Mouse (Mus musculus) liver, embryonic 15.5 days (tissue): ENCODE measurements at regions not wholly inside any gene's neighbourhood (a gene's known extent, or its start where the extent isn't known, plus 50 kb on each side); places are given as distances from the start of the nearest gene placed in this dataset.

ENCODE experiments used
- ATAC-seq: fragments of 200-750 bp; cut with Nextera tagmentation; 2 replicates; pipeline ENCODE4 v1.8.0; 2017; ENCODE audit warnings: moderate number of reproducible peaks, mild to moderate bottlenecking, moderate library complexity; ENCODE audit not compliant: insufficient read depth
- H3K27ac ChIP-seq: fragments of 300-500 bp; sonication (generic); replicated peaks from 2 replicates; pipeline ENCODE4 v1.5.1; 2015; ENCODE audit warnings: mild to moderate bottlenecking, inconsistent platforms
- H3K27me3 ChIP-seq: fragments of 300-500 bp; sonication (generic); 2 replicates; pipeline ENCODE4 v1.6.1; 2015; ENCODE audit warnings: mild to moderate bottlenecking, inconsistent platforms
- H3K36me3 ChIP-seq: fragments of 300-500 bp; sonication (generic); replicated peaks from 2 replicates; pipeline ENCODE4 v1.6.1; 2015; ENCODE audit warnings: moderate library complexity, mild to moderate bottlenecking, inconsistent platforms
- H3K4me1 ChIP-seq: fragments of 300-500 bp; sonication (generic); replicated peaks from 2 replicates; pipeline ENCODE4 v1.6.1; 2015; ENCODE audit warnings: inconsistent platforms
- H3K4me2 ChIP-seq: fragments of 300-500 bp; sonication (generic); 2 replicates; pipeline ENCODE4 v1.6.1; 2015; ENCODE audit warnings: moderate library complexity, mild to moderate bottlenecking, inconsistent platforms
- H3K4me3 ChIP-seq: fragments of 300-500 bp; sonication (generic); replicated peaks from 2 replicates; pipeline ENCODE4 v1.5.1; 2015; ENCODE audit warnings: mild to moderate bottlenecking, inconsistent platforms
- H3K9ac ChIP-seq: fragments of 300-500 bp; sonication (generic); 2 replicates; pipeline ENCODE4 v1.6.1; 2015; ENCODE audit warnings: moderate library complexity, mild to moderate bottlenecking, inconsistent platforms
- H3K9me3 ChIP-seq: fragments of 300-500 bp; sonication (generic); replicated peaks from 2 replicates; pipeline ENCODE4 v1.6.1; 2016; ENCODE audit warnings: inconsistent platforms
- WGBS: fragments of 180-500 bp; shearing (Covaris S2); methylation state at CpG from one replicate; pipeline ENCODE4 v1.1.7; 2015; ENCODE audit warnings: mixed read lengths; ENCODE audit not compliant: insufficient replicate concordance; 5-methylcytosine and 5-hydroxymethylcytosine counted together

- 50% methylated on average over 1 of the region's 1 CpGs for WGBS
- H3K4me1 ChIP-seq, result no peaks in the 10 kb centered on the region
- no peak overlapping the region for H3K4me2 ChIP-seq
- no peak overlapping the region for H3K27ac ChIP-seq
- H3K4me3 ChIP-seq, result no peak overlapping the region
- no peaks in the 10 kb centered on the region for H3K27me3 ChIP-seq
- no peak for ATAC-seq
- no peaks in the 10 kb centered on the region for H3K36me3 ChIP-seq
- no peak overlapping the region for H3K9ac ChIP-seq
- H3K9me3 ChIP-seq, result no peaks in the 10 kb centered on the region
Measured at GRCm38 (mm10) chr13:83068588-83068987, 435.2 kb upstream of the Mef2c start.

GRCm38 (mm10) chr13:83069293-83069692, 434.5 kb upstream of the Mef2c start:
- no peaks in the 10 kb centered on the region for H3K9me3 ChIP-seq
- H3K4me1 ChIP-seq, result no peaks in the 10 kb centered on the region
- no peak overlapping the region for H3K9ac ChIP-seq
- no peak overlapping the region for H3K4me2 ChIP-seq
- ATAC-seq, result no peak
- H3K36me3 ChIP-seq, result no peaks in the 10 kb centered on the region
- no peaks in the 10 kb centered on the region for H3K27me3 ChIP-seq
- no peak overlapping the region for H3K27ac ChIP-seq
- H3K4me3 ChIP-seq, result no peak overlapping the region

GRCm38 (mm10) chr13:83072073-83072472, 431.8 kb upstream of the Mef2c start:
- Histone ChIP-seq H3K4me3 (no peak overlapping the region), H3K9ac (no peak overlapping the region), H3K27me3 (no peaks in the 10 kb centered on the region), H3K36me3 (no peaks in the 10 kb centered on the region), H3K4me1 (no peaks in the 10 kb centered on the region), H3K9me3 (no peaks in the 10 kb centered on the region), H3K27ac (no peak overlapping the region), H3K4me2 (no peak overlapping the region)
- WGBS, result 7% methylated on average over 3 of the region's 3 CpGs
- no peak for ATAC-seq

- ATAC-seq, result 0 out of 2 replicates have a peak, but pooled peaks have one; percentile 18
- no peak overlapping the region for H3K9ac ChIP-seq
- no peaks in the 10 kb centered on the region for H3K4me1 ChIP-seq
- no peaks in the 10 kb centered on the region for H3K9me3 ChIP-seq
- H3K36me3 ChIP-seq, result no peaks in the 10 kb centered on the region
- WGBS, result 48% methylated on average over 6 of the region's 6 CpGs
- no peak overlapping the region for H3K4me3 ChIP-seq
- no peaks in the 10 kb centered on the region for H3K27me3 ChIP-seq
- H3K27ac ChIP-seq, result no peak overlapping the region
- no peak overlapping the region for H3K4me2 ChIP-seq
Measured at GRCm38 (mm10) chr13:83074219-83074965, 429.4 kb upstream of the Mef2c start.

GRCm38 (mm10) chr13:83075320-83075877, 428.4 kb upstream of the Mef2c start:
- no peak for ATAC-seq
- Histone ChIP-seq H3K4me1 (no peaks in the 10 kb centered on the region), H3K9ac (no peak overlapping the region), H3K4me2 (no peak overlapping the region), H3K4me3 (no peak overlapping the region), H3K27ac (no peak overlapping the region), H3K27me3 (no peaks in the 10 kb centered on the region), H3K9me3 (no peaks in the 10 kb centered on the region), H3K36me3 (no peaks in the 10 kb centered on the region)
- WGBS, result 29% methylated on average over 7 of the region's 7 CpGs

- WGBS, result 58% methylated on average over 2 of the region's 2 CpGs
- no peak for ATAC-seq
- H3K9me3 ChIP-seq, result no peaks in the 10 kb centered on the region
- no peak overlapping the region for H3K4me3 ChIP-seq
- no peaks in the 10 kb centered on the region for H3K27me3 ChIP-seq
- H3K36me3 ChIP-seq, result no peaks in the 10 kb centered on the region
- H3K4me2 ChIP-seq, result no peak overlapping the region
- no peak overlapping the region for H3K27ac ChIP-seq
- no peaks in the 10 kb centered on the region for H3K4me1 ChIP-seq
- no peak overlapping the region for H3K9ac ChIP-seq
Measured at GRCm38 (mm10) chr13:83076611-83077010, 427.2 kb upstream of the Mef2c start.

- 48% methylated on average over 1 of the region's 1 CpGs for WGBS
- Histone ChIP-seq H3K4me3 (no peak overlapping the region), H3K4me2 (no peak overlapping the region), H3K9ac (no peak overlapping the region), H3K4me1 (no peaks in the 10 kb centered on the region), H3K36me3 (no peaks in the 10 kb centered on the region), H3K27ac (no peak overlapping the region), H3K9me3 (no peaks in the 10 kb centered on the region), H3K27me3 (no peaks in the 10 kb centered on the region)
- ATAC-seq, result no peak
Measured at GRCm38 (mm10) chr13:83077085-83077484, 426.7 kb upstream of the Mef2c start.

- 23% methylated on average over 1 of the region's 1 CpGs for WGBS
- Histone ChIP-seq H3K9ac (no peak overlapping the region), H3K4me2 (no peak overlapping the region)
Measured at GRCm38 (mm10) chr13:83079291-83079690, 424.5 kb upstream of the Mef2c start.

GRCm38 (mm10) chr13:83084948-83085347, 418.9 kb upstream of the Mef2c start:
- ATAC-seq, result no peak
- H3K4me2 ChIP-seq, result no peak overlapping the region
- no peaks in the 10 kb centered on the region for H3K4me1 ChIP-seq
- H3K9me3 ChIP-seq, result no peaks in the 10 kb centered on the region
- H3K36me3 ChIP-seq, result no peaks in the 10 kb centered on the region
- H3K27me3 ChIP-seq, result no peaks in the 10 kb centered on the region
- WGBS, result 62% methylated on average over 3 of the region's 3 CpGs
- no peak overlapping the region for H3K27ac ChIP-seq
- no peak overlapping the region for H3K4me3 ChIP-seq
- no peak overlapping the region for H3K9ac ChIP-seq

More at GRCm38 (mm10) chr13:83079291-83079690, 424.5 kb upstream of the Mef2c start:
- no peaks in the 10 kb centered on the region for H3K9me3 ChIP-seq
- H3K4me1 ChIP-seq, result no peaks in the 10 kb centered on the region
- H3K27ac ChIP-seq, result no peak overlapping the region
- no peaks in the 10 kb centered on the region for H3K36me3 ChIP-seq
- no peak overlapping the region for H3K4me3 ChIP-seq
- ATAC-seq, result no peak
- no peaks in the 10 kb centered on the region for H3K27me3 ChIP-seq

- no peak overlapping the region for H3K27ac ChIP-seq
- H3K4me2 ChIP-seq, result no peak overlapping the region
- H3K27me3 ChIP-seq, result no peaks in the 10 kb centered on the region
- no peaks in the 10 kb centered on the region for H3K4me1 ChIP-seq
- H3K4me3 ChIP-seq, result no peak overlapping the region
- 39% methylated on average over 1 of the region's 1 CpGs for WGBS
- no peaks in the 10 kb centered on the region for H3K9me3 ChIP-seq
- no peaks in the 10 kb centered on the region for H3K36me3 ChIP-seq
- no peak for ATAC-seq
- no peak overlapping the region for H3K9ac ChIP-seq
Measured at GRCm38 (mm10) chr13:83099908-83100307, 403.9 kb upstream of the Mef2c start.

GRCm38 (mm10) chr13:83110610-83111009, 393.2 kb upstream of the Mef2c start:
- Histone ChIP-seq H3K9ac (no peak overlapping the region), H3K36me3 (no peaks in the 10 kb centered on the region), H3K4me1 (0 out of 2 replicates have a peak, but pooled peaks cover 3% of the 10 kb centered on the region), H3K9me3 (no peaks in the 10 kb centered on the region), H3K27me3 (no peaks in the 10 kb centered on the region), H3K4me3 (no peak overlapping the region), H3K27ac (no peak overlapping the region), H3K4me2 (no peak overlapping the region)
- 67% methylated on average over 3 of the region's 3 CpGs for WGBS
- ATAC-seq, result no peak

GRCm38 (mm10) chr13:83111503-83111902, 392.3 kb upstream of the Mef2c start:
- Histone ChIP-seq H3K4me1 (0 out of 2 replicates have a peak, but pooled peaks cover 3% of the 10 kb centered on the region), H3K36me3 (no peaks in the 10 kb centered on the region), H3K27ac (no peak overlapping the region), H3K9ac (no peak overlapping the region), H3K9me3 (no peaks in the 10 kb centered on the region), H3K4me2 (no peak overlapping the region), H3K4me3 (no peak overlapping the region), H3K27me3 (no peaks in the 10 kb centered on the region)
- no peak for ATAC-seq
- 4% methylated on average over 2 of the region's 2 CpGs for WGBS
